Mouse (Mus musculus) forebrain, embryonic 12.5 days (tissue): ENCODE measurements around the gene Hmgb2. TPM values are rescaled to one million over a fixed set of nuclear protein-coding genes. Genes with fewer than 3 reads are reported as not detected.

Experiments
- ATAC-seq: fragments of 200-750 bp; cut with Nextera tagmentation; 2 replicates; pipeline ENCODE4 v1.8.0; 2017; ENCODE audit warnings: moderate TSS enrichment; ENCODE audit not compliant: low FRiP score
- H3K27ac ChIP-seq: fragments of 300-500 bp; sonication (generic); 2 replicates; pipeline ENCODE4 v1.5.1; 2016; ENCODE audit warnings: mild to moderate bottlenecking
- H3K27me3 ChIP-seq: fragments of 300-500 bp; sonication (generic); 2 replicates; pipeline ENCODE4 v1.6.1; 2016; ENCODE audit warnings: mild to moderate bottlenecking
- H3K36me3 ChIP-seq: fragments of 300-500 bp; sonication (generic); replicated peaks from 2 replicates; pipeline ENCODE4 v1.6.1; 2016; ENCODE audit warnings: mild to moderate bottlenecking
- H3K4me1 ChIP-seq: fragments of 300-500 bp; sonication (generic); 2 replicates; pipeline ENCODE4 v1.6.1; 2016
- H3K4me2 ChIP-seq: fragments of 300-500 bp; sonication (generic); 2 replicates; pipeline ENCODE4 v1.6.1; 2016; ENCODE audit warnings: mild to moderate bottlenecking, moderate library complexity
- H3K4me3 ChIP-seq: fragments of 300-500 bp; sonication (generic); replicated peaks from 2 replicates; pipeline ENCODE4 v1.5.1; 2016; ENCODE audit warnings: mild to moderate bottlenecking
- H3K9ac ChIP-seq: fragments of 300-500 bp; sonication (generic); 2 replicates; pipeline ENCODE4 v1.6.1; 2016; ENCODE audit warnings: mild to moderate bottlenecking
- H3K9me3 ChIP-seq: fragments of 300-500 bp; sonication (generic); 2 replicates; pipeline ENCODE4 v1.6.1; 2016
- WGBS: fragments of 180-500 bp; shearing (Covaris S2); methylation state at CpG from one replicate; pipeline ENCODE4 v1.1.7; 2016; 5-methylcytosine and 5-hydroxymethylcytosine counted together
- polyA plus RNA-seq: library from polyadenylated mRNA; unstranded; fragments of >200 nt; fragmentation: Nextera tagmentation; extraction: Ambion mirVana; gene quantifications from 2 replicates; pipeline ENCODE4 v1.2.1, GENCODE M21; 2016

Hmgb2 gene
- polyA plus RNA-seq, 1 experiment from 2014 or later, result 740 TPM

- ATAC-seq, result peak; percentile 56; the same call in 1 of the 2 replicates
- no peak overlapping the region for H3K27ac ChIP-seq
These were observed 28.6 kb downstream of the Hmgb2 start for GRCm38 (mm10) chr8:57540110-57540838.

GRCm38 (mm10) chr8:57540951-57541350 is 29.2 kb downstream of the Hmgb2 start:
- peaks cover 7% of the 10 kb centered on the region; the same call in 1 of the 2 replicates for H3K36me3 ChIP-seq
- no peak overlapping the region for H3K27ac ChIP-seq
- no peak overlapping the region for H3K9ac ChIP-seq
- H3K4me2 ChIP-seq, result no peak overlapping the region
- ATAC-seq, result no peak
- H3K4me3 ChIP-seq, result no peak overlapping the region
- no peaks in the 10 kb centered on the region for H3K4me1 ChIP-seq
- WGBS, result 95% methylated on average over 11 of the region's 11 CpGs
- no peaks in the 10 kb centered on the region for H3K9me3 ChIP-seq
- no peaks in the 10 kb centered on the region for H3K27me3 ChIP-seq

More at GRCm38 (mm10) chr8:57540110-57540838, 28.6 kb downstream of the Hmgb2 start:
- H3K4me1 ChIP-seq, result no peaks in the 10 kb centered on the region
- H3K4me3 ChIP-seq, result no peak overlapping the region
- H3K36me3 ChIP-seq, result peaks cover 12% of the 10 kb centered on the region
- no peak overlapping the region for H3K9ac ChIP-seq
- whole genome bisulfite sequencing, result 47% methylated on average over 12 of the region's 12 CpGs
- H3K9me3 ChIP-seq, result no peaks in the 10 kb centered on the region
- no peak overlapping the region for H3K4me2 ChIP-seq
- H3K27me3 ChIP-seq, result no peaks in the 10 kb centered on the region

GRCm38 (mm10) chr8:57541405-57541804 is 29.7 kb downstream of the Hmgb2 start:
- Histone ChIP-seq H3K27ac (no peak overlapping the region), H3K4me3 (no peak overlapping the region), H3K36me3 (0 out of 2 replicates have a peak, but pooled peaks cover 2% of the 10 kb centered on the region), H3K4me2 (no peak overlapping the region), H3K4me1 (no peaks in the 10 kb centered on the region), H3K9me3 (no peaks in the 10 kb centered on the region), H3K9ac (no peak overlapping the region), H3K27me3 (no peaks in the 10 kb centered on the region)
- no peak for ATAC-seq
- 88% methylated on average over 9 of the region's 9 CpGs for WGBS

GRCm38 (mm10) chr8:57546401-57546800 is 34.7 kb downstream of the Hmgb2 start:
- Histone ChIP-seq H3K4me2 (no peak overlapping the region), H3K27ac (no peak overlapping the region), H3K9me3 (no peaks in the 10 kb centered on the region), H3K36me3 (no peaks in the 10 kb centered on the region), H3K27me3 (no peaks in the 10 kb centered on the region), H3K4me1 (no peaks in the 10 kb centered on the region), H3K9ac (no peak overlapping the region), H3K4me3 (no peak overlapping the region)
- no peak for ATAC-seq
- WGBS, result 92% methylated on average over 3 of the region's 3 CpGs

- Histone ChIP-seq H3K4me2 (no peak overlapping the region), H3K4me1 (no peaks in the 10 kb centered on the region), H3K27ac (no peak overlapping the region), H3K36me3 (no peaks in the 10 kb centered on the region), H3K9me3 (no peaks in the 10 kb centered on the region), H3K4me3 (no peak overlapping the region), H3K9ac (no peak overlapping the region), H3K27me3 (no peaks in the 10 kb centered on the region)
- no peak for ATAC-seq
- 87% methylated on average over 3 of the region's 3 CpGs for WGBS
These were observed 35.1 kb downstream of the Hmgb2 start for GRCm38 (mm10) chr8:57546834-57547233.

- H3K36me3 ChIP-seq, result no peaks in the 10 kb centered on the region
- no peaks in the 10 kb centered on the region for H3K27me3 ChIP-seq
- no peak overlapping the region for H3K9ac ChIP-seq
- H3K4me3 ChIP-seq, result no peak overlapping the region
- H3K4me1 ChIP-seq, result no peaks in the 10 kb centered on the region
- no peaks in the 10 kb centered on the region for H3K9me3 ChIP-seq
- no peak overlapping the region for H3K4me2 ChIP-seq
- ATAC-seq, result no peak
- 88% methylated on average over 12 of the region's 12 CpGs for WGBS
- no peak overlapping the region for H3K27ac ChIP-seq
These were observed 35.9 kb downstream of the Hmgb2 start for GRCm38 (mm10) chr8:57547581-57547980.

GRCm38 (mm10) chr8:57552102-57553032 is 40.7 kb downstream of the Hmgb2 start:
- WGBS, result 90% methylated on average over 14 of the region's 14 CpGs
- Histone ChIP-seq H3K9me3 (no peaks in the 10 kb centered on the region), H3K27ac (no peak overlapping the region), H3K27me3 (no peaks in the 10 kb centered on the region), H3K36me3 (no peaks in the 10 kb centered on the region), H3K4me1 (no peaks in the 10 kb centered on the region), H3K4me2 (no peak overlapping the region), H3K4me3 (no peak overlapping the region), H3K9ac (no peak overlapping the region)
- ATAC-seq, result no peak

GRCm38 (mm10) chr8:57560926-57561325 is 49.2 kb downstream of the Hmgb2 start:
- 88% methylated on average over 9 of the region's 9 CpGs for WGBS
- no peak overlapping the region for H3K4me2 ChIP-seq
- no peaks in the 10 kb centered on the region for H3K9me3 ChIP-seq
- H3K27ac ChIP-seq, result no peak overlapping the region
- no peak overlapping the region for H3K4me3 ChIP-seq
- H3K4me1 ChIP-seq, result no peaks in the 10 kb centered on the region
- no peak for ATAC-seq
- no peak overlapping the region for H3K9ac ChIP-seq
- H3K36me3 ChIP-seq, result no peaks in the 10 kb centered on the region
- no peaks in the 10 kb centered on the region for H3K27me3 ChIP-seq

GRCm38 (mm10) chr8:57562741-57563140 is 51.0 kb downstream of the Hmgb2 start:
- WGBS, result 89% methylated on average over 3 of the region's 3 CpGs
- Histone ChIP-seq H3K4me2 (no peak overlapping the region), H3K4me1 (0 out of 2 replicates have a peak, but pooled peaks cover under 1% of the 10 kb centered on the region), H3K27me3 (no peaks in the 10 kb centered on the region), H3K9me3 (no peaks in the 10 kb centered on the region), H3K9ac (no peak overlapping the region), H3K27ac (no peak overlapping the region), H3K36me3 (no peaks in the 10 kb centered on the region), H3K4me3 (no peak overlapping the region)
- no peak for ATAC-seq

- no peak for ATAC-seq
- no peak overlapping the region for H3K4me2 ChIP-seq
- peaks cover 8% of the 10 kb centered on the region; the same call in 1 of the 2 replicates for H3K4me1 ChIP-seq
- H3K9me3 ChIP-seq, result no peaks in the 10 kb centered on the region
- H3K9ac ChIP-seq, result no peak overlapping the region
- no peaks in the 10 kb centered on the region for H3K36me3 ChIP-seq
- no peak overlapping the region for H3K4me3 ChIP-seq
- 92% methylated on average over 15 of the region's 15 CpGs for WGBS
- H3K27me3 ChIP-seq, result no peaks in the 10 kb centered on the region
- no peak overlapping the region for H3K27ac ChIP-seq
These were observed 52.0 kb downstream of the Hmgb2 start for GRCm38 (mm10) chr8:57563726-57564125.

- Histone ChIP-seq H3K9me3 (no peaks in the 10 kb centered on the region), H3K9ac (no peak overlapping the region), H3K36me3 (no peaks in the 10 kb centered on the region), H3K4me1 (peaks cover 17% of the 10 kb centered on the region), H3K4me2 (no peak overlapping the region), H3K4me3 (no peak overlapping the region), H3K27ac (no peak overlapping the region), H3K27me3 (no peaks in the 10 kb centered on the region)
- 85% methylated on average over 6 of the region's 6 CpGs for WGBS
- ATAC-seq, result no peak
These were observed 53.3 kb downstream of the Hmgb2 start for GRCm38 (mm10) chr8:57565039-57565438.
